Mouse (Mus musculus) MEL (cell line): Measurements from ENCODE around the gene Tmem8b. TPM values are rescaled to one million over a fixed set of nuclear protein-coding genes. Genes with fewer than 3 reads are reported as not detected.

Experiments
- DNase-seq: peaks from one replicate; pipeline ENCODE4 v3.0.0; 2011; ENCODE audit warnings: low read depth, low spot score
- H3K27ac ChIP-seq: 2 replicates; pipeline ENCODE4 v1.5.1; 2012; ENCODE audit warnings: low read depth, mild to moderate bottlenecking, control low read depth, low read length, moderate library complexity; ENCODE audit not compliant: control insufficient read depth
- H3K27me3 ChIP-seq, 2 experiments: fragments of 150-350 bp in 1 of 2; sonication (generic) in 1 of 2; 2 replicates each; pipeline ENCODE4 v1.6.1; 2012; ENCODE audit warnings: low read length in 2 of 2, mild to moderate bottlenecking in 2 of 2, improper control_type of control experiment in 1 of 2, moderate library complexity in 1 of 2; ENCODE audit not compliant: insufficient read depth in 2 of 2, control insufficient read depth in 1 of 2
- H3K36me3 ChIP-seq, 2 experiments: 2 replicates each; pipeline ENCODE4 v1.6.1; 2012 to 2014; ENCODE audit warnings: low read length in 2 of 2, improper control_type of control experiment in 1 of 2, inconsistent platforms in 1 of 2, mild to moderate bottlenecking in 1 of 2; ENCODE audit not compliant: insufficient read depth in 2 of 2, control insufficient read depth in 1 of 2
- H3K4me1 ChIP-seq, 2 experiments: fragments of 150-350 bp in 1 of 2; sonication (generic) in 1 of 2; 2 replicates each; pipeline ENCODE4 v1.6.1; 2012; ENCODE audit warnings: low read length in 2 of 2, improper control_type of control experiment in 1 of 2, mild to moderate bottlenecking in 1 of 2; ENCODE audit not compliant: insufficient read depth in 2 of 2, control insufficient read depth in 1 of 2
- H3K4me3 ChIP-seq, 2 experiments: fragments of 150-350 bp in 1 of 2; sonication (generic) in 1 of 2; 2 replicates each; pipeline ENCODE4 v1.5.1; 2012; ENCODE audit warnings: low read depth in 2 of 2, low read length in 2 of 2, mild to moderate bottlenecking in 2 of 2, moderate library complexity in 2 of 2, control low read depth in 1 of 2, improper control_type of control experiment in 1 of 2; ENCODE audit not compliant: control insufficient read depth in 1 of 2, insufficient read depth in 1 of 2
- H3K79me2 ChIP-seq: 2 replicates; pipeline ENCODE4 v1.6.1; 2012; ENCODE audit warnings: mild to moderate bottlenecking, low read length, moderate library complexity; ENCODE audit not compliant: control insufficient read depth, poor library complexity, insufficient read depth
- H3K9ac ChIP-seq: 2 replicates; pipeline ENCODE4 v1.6.1; 2012; ENCODE audit warnings: low read depth, mild to moderate bottlenecking, control low read depth, low read length, moderate library complexity; ENCODE audit not compliant: control insufficient read depth, poor library complexity, severe bottlenecking
- H3K9me3 ChIP-seq: fragments of 150-350 bp; sonication (generic); replicated peaks from 2 replicates; pipeline ENCODE4 v1.6.1; 2012; ENCODE audit warnings: mild to moderate bottlenecking, low read length, improper control_type of control experiment, moderate library complexity; ENCODE audit not compliant: insufficient read depth
- BHLHE40 ChIP-seq: IDR thresholded peaks from 2 replicates; pipeline ENCODE4 v1.6.1; 2012; ENCODE audit warnings: low read depth, mild to moderate bottlenecking, inconsistent platforms, low read length, improper control_type of control experiment, borderline replicate concordance
- CHD1 ChIP-seq: IDR thresholded peaks from 2 replicates; pipeline ENCODE4 v1.6.1; 2012; ENCODE audit warnings: low read depth, mild to moderate bottlenecking, inconsistent platforms, low read length, improper control_type of control experiment
- E2F4 ChIP-seq: IDR thresholded peaks from 2 replicates; pipeline ENCODE4 v1.6.1; 2011; ENCODE audit warnings: low read depth, low read length, improper control_type of control experiment, borderline replicate concordance
- ELF1 ChIP-seq: IDR thresholded peaks from 2 replicates; pipeline ENCODE4 v1.6.1; 2014; ENCODE audit warnings: low read depth, mild to moderate bottlenecking, inconsistent platforms, low read length, improper control_type of control experiment, moderate library complexity
- ETS1 ChIP-seq: IDR thresholded peaks from 2 replicates; pipeline ENCODE4 v1.6.1; 2012; ENCODE audit warnings: low read depth, mild to moderate bottlenecking, inconsistent platforms, low read length, improper control_type of control experiment, moderate library complexity
- JUND ChIP-seq: IDR thresholded peaks from 2 replicates; pipeline ENCODE4 v1.6.1; 2011; ENCODE audit warnings: low read depth, mild to moderate bottlenecking, improper control_type of control experiment, low read length
- MAFK ChIP-seq: IDR thresholded peaks from 2 replicates; pipeline ENCODE4 v1.6.1; 2011; ENCODE audit warnings: low read depth, mild to moderate bottlenecking, low read length, improper control_type of control experiment, borderline replicate concordance
- MEF2A ChIP-seq: IDR thresholded peaks from 2 replicates; pipeline ENCODE4 v1.6.1; 2014; ENCODE audit warnings: low read depth, mild to moderate bottlenecking, inconsistent platforms, low read length, improper control_type of control experiment; ENCODE audit not compliant: poor library complexity, insufficient replicate concordance, severe bottlenecking; ENCODE audit errors: extremely low read depth
- MXI1 ChIP-seq: IDR thresholded peaks from 2 replicates; pipeline ENCODE4 v1.6.1; 2011; ENCODE audit warnings: mild to moderate bottlenecking, low read depth, low read length, improper control_type of control experiment
- MYB ChIP-seq: IDR thresholded peaks from 2 replicates; pipeline ENCODE4 v1.6.1; 2011; ENCODE audit warnings: mild to moderate bottlenecking, low read depth, low read length, improper control_type of control experiment
- NELFE ChIP-seq: IDR thresholded peaks from 2 replicates; pipeline ENCODE4 v1.6.1; 2011; ENCODE audit warnings: low read depth, low read length, improper control_type of control experiment
- POLR2A ChIP-seq, 2 experiments: IDR thresholded peaks; 2 replicates each; pipeline ENCODE4 v1.6.1; 2011 to 2012; ENCODE audit warnings: low read length in 2 of 2, mild to moderate bottlenecking in 2 of 2, control low read depth in 1 of 2, improper control_type of control experiment in 1 of 2, low read depth in 1 of 2, moderate library complexity in 1 of 2; ENCODE audit not compliant: control insufficient read depth in 1 of 2, insufficient read depth in 1 of 2, poor library complexity in 1 of 2
- POLR2AphosphoS2 ChIP-seq: IDR thresholded peaks from 2 replicates; pipeline ENCODE4 v1.6.1; 2011; ENCODE audit warnings: low read length, improper control_type of control experiment
- POLR2AphosphoS5 ChIP-seq: IDR thresholded peaks from 2 replicates; pipeline ENCODE4 v1.6.1; 2012; ENCODE audit warnings: low read depth, borderline replicate concordance, mild to moderate bottlenecking, inconsistent platforms, low read length, moderate library complexity, mixed read lengths
- SIN3A ChIP-seq: IDR thresholded peaks from 2 replicates; pipeline ENCODE4 v1.6.1; 2012; ENCODE audit warnings: low read length, improper control_type of control experiment, inconsistent platforms
- UBTF ChIP-seq: IDR thresholded peaks from 2 replicates; pipeline ENCODE4 v1.6.1; 2012; ENCODE audit warnings: low read depth, mild to moderate bottlenecking, inconsistent platforms, low read length, improper control_type of control experiment, moderate library complexity, borderline replicate concordance; ENCODE audit not compliant: insufficient read depth
- ZKSCAN1 ChIP-seq: IDR thresholded peaks from 2 replicates; pipeline ENCODE4 v1.6.1; 2012; ENCODE audit warnings: low read depth, mild to moderate bottlenecking, inconsistent platforms, low read length, improper control_type of control experiment, moderate library complexity
- polyA plus RNA-seq, 2 experiments: library from polyadenylated mRNA; stranded (reverse) in 1 of 2; unstranded in 1 of 2; fragments of >175 nt in 1 of 2; fragments of >200 nt in 1 of 2; gene quantifications; 2 replicates each; pipeline versions ENCODE4 v1.2.1 to v1.2.4; 2012; ENCODE audit warnings: low replicate concordance in 2 of 2, low read depth in 1 of 2; ENCODE audit not compliant: insufficient read length in 2 of 2, insufficient read depth in 1 of 2, missing spikeins in 1 of 2
- total RNA-seq: library from RNA; depleted of rRNA; stranded (reverse); fragments of 300-350 nt; gene quantifications from 2 replicates; pipeline ENCODE4 v1.2.3, GENCODE M21; 2012

The Tmem8b gene
- total and polyA plus RNA-seq, 3 experiments: 0.46 to 3.6 TPM; not detected in 1

GRCm38 (mm10) chr4:43674974-43675373 lies 6.2 kb downstream of the Tmem8b start:
- H3K79me2 ChIP-seq: no peaks in the 10 kb centered on the region
- no peaks in the 10 kb centered on the region for H3K27me3 ChIP-seq
- no peak overlapping the region for H3K27ac ChIP-seq

DNA sequence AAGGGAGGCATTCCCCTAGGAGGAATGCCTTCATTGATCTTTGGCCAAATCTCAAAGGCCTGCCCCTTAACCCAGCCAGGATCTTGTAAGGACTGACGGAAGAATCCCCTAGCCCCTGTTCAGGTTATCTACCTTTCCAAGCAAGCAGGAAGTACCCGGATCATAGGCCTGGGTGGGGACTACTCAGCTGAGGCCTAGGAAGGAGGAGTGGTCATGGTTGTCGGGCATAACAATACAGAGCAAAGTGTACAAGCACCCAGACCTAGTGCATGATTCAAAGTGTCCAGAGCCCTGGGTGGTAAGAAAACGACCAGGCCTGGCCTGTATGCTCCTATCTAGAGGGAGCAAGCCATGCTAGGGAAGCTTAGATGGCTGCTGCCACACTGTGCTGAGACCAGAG lies 6.8 kb downstream of the Tmem8b start:
- DNase-seq: no peak
- H3K9ac ChIP-seq: no peak overlapping the region
- H3K79me2 ChIP-seq: no peaks in the 10 kb centered on the region
- H3K27ac ChIP-seq: no peak overlapping the region
- H3K4me3 ChIP-seq: no peak overlapping the region
- H3K36me3 ChIP-seq: no peaks in the 10 kb centered on the region
- TF ChIP-seq ETS1 (no peak), NELFE (no peak), BHLHE40 (no peak), SIN3A (no peak), JUND (no peak), MXI1 (no peak), MAFK (no peak), POLR2A (IDR thresholded peaks at IDR 0.05; ENCODE audit: control insufficient read depth in 1 of 2, insufficient read depth in 1 of 2, low read depth in 1 of 2, low read length in 2 of 2, poor library complexity in 1 of 2) (no peak), ELF1 (no peak), E2F4 (no peak), CHD1 (no peak), MYB (no peak)
- TF ChIP-seq, all 39 proteins: peak for 0
- no peaks in the 10 kb centered on the region for H3K4me1 ChIP-seq
- H3K27me3 ChIP-seq: no peaks in the 10 kb centered on the region
- H3K9me3 ChIP-seq: no peaks in the 10 kb centered on the region

More at GRCm38 (mm10) chr4:43674974-43675373, 6.2 kb downstream of the Tmem8b start:
- Histone ChIP-seq H3K4me3 (no peak overlapping the region), H3K36me3 (no peaks in the 10 kb centered on the region), H3K4me1 (peaks cover 0 to 2% of the 10 kb centered on the region in 2 experiments; a peak in 1 of 4 replicates), H3K9ac (no peak overlapping the region), H3K9me3 (no peaks in the 10 kb centered on the region)
- TF ChIP-seq UBTF: no peak
- TF ChIP-seq POLR2AphosphoS5: no peak
- TF ChIP-seq POLR2AphosphoS2: no peak
- TF ChIP-seq MEF2A: no peak
- TF ChIP-seq ZKSCAN1: no peak
- TF ChIP-seq BHLHE40: no peak
- no peak for TF ChIP-seq JUND
- no peak for DNase-seq
